Mouse (Mus musculus) lung, postnatal 10 days (tissue): ENCODE measurements around the gene Col4a3.

Experiments
- DNase-seq: peaks from one replicate; pipeline ENCODE4 v3.0.0; 2021

Col4a3 gene

GRCm38 (mm10) chr1:82608646-82609262, 22.0 kb downstream of the Col4a3 start:
- peak; percentile 14 for DNase-seq

GRCm38 (mm10) chr1:82612061-82612660, 25.4 kb downstream of the Col4a3 start:
- DNase-seq = no peak

- no peak for DNase-seq
These were observed 31.3 kb downstream of the Col4a3 start for GRCm38 (mm10) chr1:82618001-82618400.

- DNase-seq = no peak
These were observed 31.9 kb downstream of the Col4a3 start for GRCm38 (mm10) chr1:82618592-82618991.

DNA sequence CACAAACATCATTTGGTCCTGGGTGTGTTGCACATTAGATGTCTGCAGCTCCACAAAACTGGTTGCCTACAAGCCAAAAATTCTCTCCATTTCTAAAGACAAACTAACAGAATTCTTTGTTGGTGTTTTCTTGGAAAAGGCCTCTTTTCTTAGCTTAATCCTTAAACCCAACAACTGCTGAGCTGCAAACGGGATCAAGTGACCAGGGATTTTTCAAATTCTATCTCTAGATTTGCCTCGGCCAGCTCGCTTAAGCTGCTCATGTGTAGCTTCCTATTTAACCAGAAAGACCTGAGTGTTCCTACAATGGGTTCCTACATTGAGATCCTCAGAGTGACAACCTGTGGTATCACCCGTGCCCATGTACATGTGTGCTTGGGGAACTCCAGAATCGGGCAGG, 33.3 kb downstream of the Col4a3 start:
- no peak for DNase-seq

DNA sequence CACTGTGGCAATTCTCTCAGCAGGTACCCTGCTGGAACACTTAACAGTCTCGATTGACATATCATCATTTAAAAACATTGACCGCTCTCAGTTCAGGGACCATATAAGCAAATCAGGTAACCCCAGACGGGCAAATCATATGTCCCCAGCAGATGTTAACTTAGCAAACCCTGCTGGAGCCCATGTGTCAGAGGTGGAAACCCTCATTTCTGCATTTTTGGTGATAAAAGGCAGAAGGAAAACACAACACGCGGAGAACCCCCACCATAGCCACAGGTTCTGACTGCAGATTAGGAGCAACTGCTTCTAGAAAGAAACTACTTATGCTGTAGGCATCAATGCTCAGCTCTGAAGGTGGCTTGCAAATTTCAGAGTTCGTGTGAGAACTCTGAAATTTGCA, 38.2 kb downstream of the Col4a3 start:
- DNase-seq = no peak

DNA sequence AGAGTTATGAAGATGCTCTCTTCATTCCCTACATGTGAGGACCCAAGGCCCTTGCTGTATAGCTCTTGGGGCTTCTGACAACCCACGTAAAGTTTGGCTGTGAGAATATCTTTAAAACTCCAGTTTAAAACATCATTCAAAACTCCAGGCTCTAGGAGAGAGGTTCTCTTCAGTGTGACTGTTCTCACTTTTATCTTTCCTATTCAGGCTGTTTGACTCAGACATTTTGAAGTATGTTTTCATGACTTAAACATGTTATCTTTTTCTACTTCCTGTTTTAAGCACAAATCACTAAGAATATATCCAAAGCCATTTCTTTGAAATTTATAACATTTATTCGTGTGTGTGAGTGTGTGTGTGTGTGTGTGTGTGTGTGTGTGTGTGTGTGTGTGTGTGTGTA, 38.8 kb downstream of the Col4a3 start:
- DNase-seq = no peak

GRCm38 (mm10) chr1:82627652-82628051, 40.9 kb downstream of the Col4a3 start:
- DNase-seq = no peak

DNA sequence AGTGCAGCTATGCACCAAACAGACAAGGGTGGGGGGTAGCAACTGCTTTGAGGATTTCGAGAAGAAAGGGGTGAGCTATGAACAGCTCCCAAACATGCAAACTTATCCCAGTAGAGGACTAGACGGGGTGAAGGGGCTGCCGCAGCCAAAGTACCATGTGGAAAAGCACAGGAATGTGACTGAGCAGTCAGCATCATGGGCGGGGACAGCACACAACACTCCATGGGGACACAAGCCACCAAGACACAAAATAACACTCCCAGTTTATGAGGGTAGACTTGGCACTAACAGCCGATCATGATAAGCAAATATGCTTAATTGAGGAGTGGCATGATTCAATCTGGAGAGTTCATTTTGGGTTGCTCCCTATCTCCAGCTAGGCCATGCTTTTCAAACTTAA, 42.8 kb downstream of the Col4a3 start:
- no peak for DNase-seq

DNA sequence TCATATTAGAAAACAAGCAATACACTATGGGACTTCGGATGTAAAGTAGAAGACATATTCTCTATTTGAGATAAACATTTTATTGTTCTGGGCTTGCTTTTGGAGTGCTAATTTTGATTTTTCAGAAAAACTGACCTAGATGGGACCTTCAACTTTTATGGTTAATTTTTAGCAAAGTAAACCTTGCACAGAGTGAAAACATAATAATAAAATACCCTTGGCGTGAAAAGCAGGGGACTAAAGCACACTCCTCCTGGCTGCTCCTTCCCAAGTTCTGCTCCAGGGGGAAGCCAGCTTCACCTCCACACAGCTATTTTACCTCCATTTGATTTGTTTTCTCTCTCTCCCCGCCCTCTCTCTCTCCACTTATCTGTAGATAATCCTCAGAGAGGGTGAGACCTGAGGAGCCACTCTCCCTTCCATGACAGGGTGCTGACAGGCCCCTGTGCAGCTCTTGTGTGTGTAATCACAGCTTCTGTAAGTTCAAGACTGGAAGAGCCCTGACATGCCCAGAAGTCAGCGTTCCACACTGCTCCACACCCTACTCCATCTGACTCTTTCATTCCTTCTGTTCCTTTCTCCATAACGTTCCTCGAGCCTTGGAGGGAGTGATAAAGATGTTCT, 44.6 kb downstream of the Col4a3 start:
- no peak for DNase-seq

DNA sequence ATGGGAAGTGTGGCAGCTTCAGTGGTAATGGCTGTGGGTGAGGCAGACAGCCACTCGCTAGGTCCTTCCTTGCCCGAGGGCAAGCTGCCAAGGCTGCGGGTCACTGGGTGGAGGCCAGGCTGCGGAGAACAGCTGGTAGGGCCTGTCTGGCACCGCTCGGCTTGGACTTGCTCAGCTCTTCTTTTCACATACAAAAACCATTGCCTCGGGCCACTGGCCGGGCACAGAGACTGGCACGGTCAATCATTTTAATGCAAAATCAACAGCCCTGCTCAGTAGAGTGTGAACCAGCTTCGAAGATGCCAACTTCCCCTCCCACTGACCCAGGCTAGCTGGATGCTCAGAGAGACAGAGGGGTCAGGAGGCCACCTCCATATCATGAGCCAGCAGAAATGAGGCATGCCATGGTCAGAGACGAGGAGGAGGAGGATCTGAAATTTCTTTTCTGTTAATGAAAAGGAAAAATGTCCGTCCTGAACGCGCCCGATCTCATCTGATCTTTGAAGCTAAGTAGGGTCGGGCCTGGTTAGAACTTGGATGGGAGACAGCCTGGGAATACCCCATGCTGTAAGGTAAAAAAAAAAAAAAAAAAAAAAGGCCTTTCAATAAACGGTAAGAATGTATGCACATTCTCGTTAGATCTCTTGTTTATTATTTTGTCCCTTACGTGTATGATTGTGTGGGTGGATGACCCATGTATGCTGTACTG, 48.0 kb downstream of the Col4a3 start:
- peak; percentile 71 for DNase-seq

- no peak for DNase-seq
These were observed 48.5 kb downstream of the Col4a3 start for GRCm38 (mm10) chr1:82635254-82635620.

DNA sequence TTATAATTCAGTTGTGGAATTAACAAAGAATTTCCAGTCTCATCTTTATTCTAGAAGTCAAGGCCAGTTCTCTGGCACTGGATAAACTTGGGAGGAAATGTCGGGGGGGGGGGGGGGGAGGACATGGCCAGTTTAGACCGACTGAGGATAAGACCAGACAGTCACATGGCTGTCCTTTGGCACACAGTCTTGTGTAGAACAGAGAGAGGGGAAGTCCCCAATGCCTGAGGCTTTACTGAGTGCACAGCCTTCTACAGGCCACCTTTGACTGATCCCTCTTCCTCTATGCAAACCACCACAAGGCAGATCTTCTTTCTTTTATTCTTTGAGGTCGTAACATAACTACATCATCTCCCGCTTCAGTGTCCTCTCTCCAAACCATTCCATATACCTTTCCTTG, 49.6 kb downstream of the Col4a3 start:
- peak; percentile 46 for DNase-seq

DNA sequence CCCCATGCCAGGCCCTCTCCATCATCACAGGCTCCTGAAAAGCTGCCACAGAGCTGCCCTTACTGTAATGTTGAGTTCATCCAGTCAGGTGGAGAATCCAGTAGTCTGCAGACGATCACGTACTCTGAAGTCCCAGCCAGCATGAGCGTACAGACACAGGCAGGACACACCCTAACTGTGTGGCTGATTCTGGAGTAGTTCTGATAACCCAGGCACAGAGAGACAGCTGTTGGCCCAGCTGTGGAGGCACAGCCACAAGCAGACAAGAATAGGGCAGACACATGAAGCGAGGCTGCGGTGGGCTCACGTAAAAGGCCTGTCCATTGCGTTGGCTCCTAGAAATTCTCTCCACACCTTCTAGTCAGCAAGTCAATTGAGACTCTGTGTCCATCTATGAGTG, 50.7 kb downstream of the Col4a3 start:
- no peak for DNase-seq

- no peak for DNase-seq
These were observed 51.7 kb downstream of the Col4a3 start for GRCm38 (mm10) chr1:82638428-82638827.

DNA sequence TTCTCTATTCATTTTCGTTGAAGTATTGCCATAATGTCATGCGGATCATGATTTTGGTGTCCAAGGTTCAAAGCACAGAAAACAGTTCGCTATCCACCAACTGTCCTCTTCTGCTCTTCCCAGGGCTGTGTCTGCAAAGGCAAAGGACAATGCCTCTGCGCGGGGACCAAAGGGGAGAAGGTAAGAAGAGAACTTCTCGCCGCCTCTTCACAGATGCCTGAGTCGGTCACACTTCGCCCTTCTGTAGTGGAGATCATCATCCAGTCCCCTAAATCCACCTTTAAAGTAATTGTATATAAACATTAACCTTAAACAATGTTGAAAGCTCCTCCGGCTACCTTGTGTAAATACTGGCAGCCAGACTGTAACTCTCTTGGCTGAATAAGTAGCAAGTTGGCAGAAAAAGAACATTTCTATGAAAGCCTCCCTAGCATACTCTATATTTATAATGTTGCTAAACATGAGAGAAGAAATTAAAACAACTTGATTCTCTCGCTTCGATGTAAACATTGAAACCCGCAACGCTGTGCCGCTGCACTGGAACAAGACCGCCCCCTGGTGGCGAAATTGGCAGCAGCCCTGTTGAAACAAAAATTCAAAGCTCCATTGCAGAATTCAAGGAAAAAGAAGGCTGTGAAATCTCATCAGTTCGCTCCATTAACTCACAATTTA, 54.7 kb downstream of the Col4a3 start:
- peak; percentile 82 for DNase-seq

GRCm38 (mm10) chr1:82647989-82648388, 61.3 kb downstream of the Col4a3 start:
- no peak for DNase-seq

DNA sequence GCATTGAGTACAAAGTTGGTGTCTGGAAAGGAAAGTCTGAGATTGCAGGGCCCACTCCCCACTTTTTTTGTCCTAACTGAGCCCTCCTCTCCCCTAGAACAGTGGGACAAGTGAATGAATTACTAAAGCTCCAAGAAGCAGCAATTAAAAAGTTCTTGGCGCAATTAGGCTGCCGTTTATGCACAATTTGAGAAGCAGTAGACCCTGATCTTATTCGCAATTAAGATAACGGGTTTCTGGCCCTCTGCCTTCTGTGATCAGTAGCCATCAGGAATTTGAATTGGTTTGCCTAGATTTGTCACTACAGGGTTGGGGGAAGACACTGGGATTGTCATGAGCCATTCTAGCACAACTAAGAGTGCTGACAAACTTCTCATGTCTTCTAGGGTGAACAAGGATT, 64.1 kb downstream of the Col4a3 start:
- no peak for DNase-seq

DNA sequence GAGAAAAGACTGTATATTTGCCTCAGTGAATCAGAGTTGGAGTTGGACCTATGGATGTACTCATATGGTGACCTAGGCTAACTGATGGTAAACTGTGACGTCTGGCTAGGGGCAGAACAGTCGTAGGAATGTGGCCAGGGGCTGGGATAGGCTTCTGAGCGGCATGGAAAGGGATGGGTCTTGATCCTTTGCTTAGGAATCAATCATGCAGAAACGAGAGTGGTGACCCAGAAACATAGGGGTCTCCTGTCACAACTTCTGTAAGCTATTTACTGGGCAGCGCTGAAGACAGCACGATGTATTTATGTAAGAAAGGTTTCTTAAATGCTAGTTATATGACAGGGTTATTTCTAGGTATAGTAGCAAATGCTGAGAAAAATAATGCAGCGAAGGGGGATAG, 67.3 kb downstream of the Col4a3 start:
- no peak for DNase-seq

DNA sequence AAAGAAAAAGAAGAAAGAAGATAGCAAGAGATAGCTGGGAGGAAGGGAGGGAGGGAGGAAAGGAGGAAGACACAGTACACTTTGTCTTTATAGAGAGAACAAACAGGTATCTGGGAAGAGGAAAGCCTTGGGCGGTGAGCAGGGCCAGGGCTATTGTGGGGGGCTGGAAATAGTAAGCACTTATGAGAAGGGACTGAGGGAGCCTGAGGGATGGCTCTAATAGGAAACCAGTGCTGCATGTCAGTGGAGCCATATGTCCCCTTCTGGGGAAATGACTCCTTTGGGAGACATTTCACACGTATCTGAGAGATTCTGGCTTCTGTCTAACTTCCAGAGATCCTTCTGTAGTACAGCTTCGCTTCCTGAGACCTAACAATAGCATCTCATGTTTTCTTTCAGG, 69.7 kb downstream of the Col4a3 start:
- no peak for DNase-seq

DNA sequence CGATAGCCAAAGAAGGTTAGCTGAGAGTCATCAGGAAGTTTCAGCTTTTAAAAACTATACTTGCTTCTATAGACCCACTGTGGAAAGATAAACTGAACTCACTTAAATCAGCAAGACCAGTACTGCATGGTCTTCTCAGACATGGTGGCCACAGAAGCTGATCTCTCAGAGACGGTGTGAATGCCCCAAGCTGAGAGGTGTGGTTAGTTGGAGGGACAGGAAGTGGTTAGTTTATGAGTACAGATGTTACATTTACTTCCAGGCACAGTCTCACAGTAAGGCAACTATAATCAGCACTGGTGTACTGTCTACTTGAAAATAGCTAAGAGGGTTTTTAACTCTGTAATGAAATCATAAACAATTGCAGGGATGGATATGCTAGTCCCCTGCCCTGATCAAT, 75.5 kb downstream of the Col4a3 start:
- no peak for DNase-seq

DNA sequence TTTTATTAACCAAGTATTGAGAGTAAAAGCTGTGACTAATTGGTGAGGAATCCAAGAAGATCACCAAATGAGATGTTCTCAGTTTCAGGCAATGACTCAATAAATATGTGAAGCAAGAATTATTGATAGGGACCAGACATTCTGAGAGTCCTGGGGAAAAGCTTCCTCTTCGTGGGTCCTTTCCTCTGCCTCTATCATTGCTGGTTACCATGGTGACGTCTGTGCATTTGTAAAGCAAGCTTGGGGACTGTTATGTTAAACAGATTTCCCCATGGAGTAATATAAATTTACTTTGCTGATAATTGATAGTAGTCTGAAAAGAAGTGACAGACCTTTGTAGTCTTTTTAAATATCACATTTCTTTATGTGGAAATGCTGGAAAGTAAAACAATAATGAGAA, 76.8 kb downstream of the Col4a3 start:
- DNase-seq = no peak

DNA sequence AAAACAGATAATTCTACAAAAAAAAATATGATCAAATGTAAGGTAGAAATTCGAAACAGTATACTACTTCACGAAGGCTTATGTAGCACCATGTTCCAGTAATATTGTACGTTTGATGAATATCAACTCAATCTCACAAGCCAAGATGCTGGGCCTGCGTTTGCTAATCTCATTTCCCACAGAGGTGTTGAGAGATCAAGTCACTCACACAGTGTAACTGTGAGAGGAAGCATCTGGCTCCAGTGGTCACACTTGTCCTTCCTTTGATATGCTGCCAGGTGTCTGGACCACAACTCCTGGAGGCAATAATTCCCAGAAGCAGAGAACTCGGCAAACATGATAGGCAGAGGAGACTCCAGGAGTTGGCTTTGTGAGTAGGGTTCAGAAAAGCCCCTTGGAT, 99.6 kb downstream of the Col4a3 start:
- DNase-seq = no peak

GRCm38 (mm10) chr1:82686866-82687265, 100.1 kb downstream of the Col4a3 start:
- no peak for DNase-seq
